Mouse (Mus musculus): ENCODE data around the gene Clasp1.

- TF ChIP-seq CTCF (IDR thresholded peaks at IDR 0.05) (no peak), EP300 (IDR thresholded peaks at IDR 0.05) (no peak)
Measured at GRCm38 (mm10) chr1:118645701-118646100, 256.8 kb downstream of the Clasp1 start.
